Mouse (Mus musculus) kidney, embryonic 14.5 days (tissue): ENCODE data around the gene Colec11. TPM values are rescaled to one million over a fixed set of nuclear protein-coding genes. Genes with fewer than 3 reads are reported as not detected.
A peak's percentile ranks its signal among the peaks of the same experiment; 100 is the strongest.

Source experiments
- ATAC-seq: fragments of 200-750 bp; cut with Nextera tagmentation; 2 replicates; pipeline ENCODE4 v1.8.0; 2017; ENCODE audit warnings: moderate number of reproducible peaks, mild to moderate bottlenecking, moderate TSS enrichment, moderate library complexity; ENCODE audit not compliant: low FRiP score, low TSS enrichment
- H3K27ac ChIP-seq: fragments of 300-500 bp; sonication (generic); 2 replicates; pipeline ENCODE4 v1.5.1; 2014; ENCODE audit warnings: low read depth, mild to moderate bottlenecking, low read length, moderate library complexity, mixed read lengths
- H3K27me3 ChIP-seq: fragments of 300-500 bp; sonication (generic); 2 replicates; pipeline ENCODE4 v1.6.1; 2014; ENCODE audit warnings: mild to moderate bottlenecking, low read length; ENCODE audit not compliant: control insufficient read depth, insufficient read depth
- H3K36me3 ChIP-seq: fragments of 300-500 bp; sonication (generic); 2 replicates; pipeline ENCODE4 v1.6.1; 2014; ENCODE audit warnings: low read length, mixed read lengths; ENCODE audit not compliant: control insufficient read depth, insufficient read depth
- H3K4me1 ChIP-seq: fragments of 300-500 bp; sonication (generic); 2 replicates; pipeline ENCODE4 v1.6.1; 2014; ENCODE audit warnings: low read length, mixed read lengths; ENCODE audit not compliant: control insufficient read depth, insufficient read depth
- H3K4me2 ChIP-seq: fragments of 300-500 bp; sonication (generic); replicated peaks from 2 replicates; pipeline ENCODE4 v1.6.1; 2014; ENCODE audit warnings: low read depth, mild to moderate bottlenecking, low read length
- H3K4me3 ChIP-seq: fragments of 300-500 bp; sonication (generic); 2 replicates; pipeline ENCODE4 v1.5.1; 2014; ENCODE audit warnings: mild to moderate bottlenecking, low read length
- H3K9ac ChIP-seq: fragments of 300-500 bp; sonication (generic); 2 replicates; pipeline ENCODE4 v1.6.1; 2014; ENCODE audit warnings: low read depth, mild to moderate bottlenecking, low read length, moderate library complexity
- H3K9me3 ChIP-seq: fragments of 300-500 bp; sonication (generic); 2 replicates; pipeline ENCODE4 v1.6.1; 2016; ENCODE audit warnings: low read length; ENCODE audit not compliant: control insufficient read depth
- WGBS: fragments of 180-500 bp; shearing (Covaris S2); extraction: QIAGEN DNeasy Blood & Tissue Kit; methylation state at CpG from one replicate; pipeline ENCODE4 v1.1.7; 2014; 5-methylcytosine and 5-hydroxymethylcytosine counted together
- polyA plus RNA-seq: library from polyadenylated mRNA; unstranded; fragments of >200 nt; fragmentation: Nextera tagmentation; extraction: Ambion mirVana; gene quantifications from 2 replicates; pipeline ENCODE4 v1.2.1, GENCODE M21; 2014

Gene Colec11
- polyA plus RNA-seq = 1.9 and 2.6 TPM in 2 replicates

GRCm38 (mm10) chr12:28623195-28623594, at the start of gene Colec11:
TSS of gene Colec11 (minus strand) at chr12:28623377.
- Histone ChIP-seq H3K9ac (no peak within 1 kb of the TSS), H3K36me3 (peaks cover 2% of the 10 kb centered on the region; the same call in 1 of the 2 replicates), H3K4me1 (peaks cover 7% of the 10 kb centered on the region; the same call in 1 of the 2 replicates), H3K4me3 (no peak within 1 kb of the TSS), H3K27ac (peak within 1 kb of the TSS; percentile 55; the same call in 1 of the 2 replicates), H3K27me3 (no peaks in the 10 kb centered on the region), H3K4me2 (no peak within 1 kb of the TSS), H3K9me3 (no peaks in the 10 kb centered on the region)
- peak; percentile 40; the same call in 1 of the 2 replicates for ATAC-seq
- WGBS = 34% methylated on average over 5 of the region's 5 CpGs

DNA sequence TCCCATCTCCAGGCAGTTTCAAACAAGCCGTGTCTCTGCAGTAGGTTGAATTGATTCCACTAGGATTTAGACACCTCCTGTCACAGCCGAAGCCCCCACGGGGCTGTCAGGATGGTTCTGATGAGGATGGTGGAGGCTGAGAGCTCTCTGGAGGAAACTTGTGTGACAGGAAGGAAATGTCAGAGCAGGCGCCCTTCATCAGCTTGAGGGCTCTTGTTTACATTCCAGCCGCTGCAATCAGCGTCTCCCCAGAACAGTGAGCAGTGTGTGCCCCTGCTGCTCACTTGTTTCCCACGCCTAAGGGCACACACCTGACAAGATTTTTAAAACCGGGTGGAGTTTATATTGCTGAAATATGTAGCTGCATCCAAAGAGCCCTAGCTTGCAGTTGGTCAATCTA, 44.1 kb upstream of the Colec11 start:
- Histone ChIP-seq H3K27me3 (no peaks in the 10 kb centered on the region), H3K4me3 (no peak overlapping the region), H3K9me3 (no peaks in the 10 kb centered on the region), H3K9ac (no peak overlapping the region), H3K27ac (no peak overlapping the region), H3K4me2 (no peak overlapping the region), H3K4me1 (peaks cover 4% of the 10 kb centered on the region), H3K36me3 (no peaks in the 10 kb centered on the region)
- 29% methylated on average over 8 of the region's 8 CpGs for WGBS
- no peak for ATAC-seq

- Histone ChIP-seq H3K9me3 (no peaks in the 10 kb centered on the region), H3K27me3 (no peaks in the 10 kb centered on the region), H3K36me3 (no peaks in the 10 kb centered on the region), H3K9ac (no peak overlapping the region), H3K4me2 (no peak overlapping the region), H3K4me1 (peaks cover 4% of the 10 kb centered on the region), H3K4me3 (no peak overlapping the region), H3K27ac (no peak overlapping the region)
- no peak for ATAC-seq
- 67% methylated on average over 4 of the region's 4 CpGs for WGBS
Measured at GRCm38 (mm10) chr12:28666734-28667133, 43.6 kb upstream of the Colec11 start.

DNA sequence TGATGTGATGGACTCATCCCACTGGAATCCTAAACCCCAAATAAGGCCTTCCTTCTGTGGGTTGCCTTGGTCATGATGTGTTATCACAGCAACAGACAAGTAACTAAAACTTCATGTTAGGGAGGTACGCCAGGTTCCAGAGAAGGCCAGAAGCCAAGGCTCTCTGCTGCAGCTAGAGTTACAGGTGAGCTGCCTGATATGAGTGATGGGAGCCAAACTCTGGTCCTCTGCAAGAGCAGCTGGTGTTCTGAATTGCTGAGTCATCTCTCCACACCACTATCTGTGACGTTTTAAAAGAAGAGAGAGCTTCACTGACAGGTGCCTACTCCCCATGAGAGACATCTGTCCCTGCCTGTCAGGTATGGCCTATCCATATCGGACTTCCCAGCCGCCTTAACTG, 39.5 kb upstream of the Colec11 start:
- no peak overlapping the region for H3K4me2 ChIP-seq

GRCm38 (mm10) chr12:28649141-28650110, 26.2 kb upstream of the Colec11 start, which contains the start of gene Rnaseh1:
TSS of gene Rnaseh1 (plus strand) at chr12:28649602.
- H3K27ac ChIP-seq = peak within 1 kb of the TSS; percentile 37; the same call in 1 of the 2 replicates
- H3K36me3 ChIP-seq = peaks cover 22% of the 10 kb centered on the region; the same call in 1 of the 2 replicates
- 2% methylated on average over 52 of the region's 52 CpGs for WGBS
- peak within 1 kb of the TSS; percentile 75 for H3K9ac ChIP-seq
- peaks cover 9% of the 10 kb centered on the region for H3K4me1 ChIP-seq
- peak; percentile 96 for ATAC-seq
- H3K4me2 ChIP-seq = peak within 1 kb of the TSS; percentile 85
- H3K4me3 ChIP-seq = peak within 1 kb of the TSS; percentile 87
- H3K9me3 ChIP-seq = no peaks in the 10 kb centered on the region
- no peaks in the 10 kb centered on the region for H3K27me3 ChIP-seq

More for the DNA sequence above, 39.5 kb upstream of the Colec11 start:
- H3K9ac ChIP-seq = no peak overlapping the region
- 83% methylated on average over 4 of the region's 4 CpGs for WGBS
- H3K27ac ChIP-seq = no peak overlapping the region
- ATAC-seq = no peak
- peaks cover 3% of the 10 kb centered on the region for H3K4me1 ChIP-seq
- H3K9me3 ChIP-seq = no peaks in the 10 kb centered on the region
- peaks cover 30% of the 10 kb centered on the region for H3K36me3 ChIP-seq
- no peaks in the 10 kb centered on the region for H3K27me3 ChIP-seq
- H3K4me3 ChIP-seq = no peak overlapping the region

GRCm38 (mm10) chr12:28638778-28639177, 15.6 kb upstream of the Colec11 start:
- Histone ChIP-seq H3K4me3 (no peak overlapping the region), H3K4me1 (peaks cover 8% of the 10 kb centered on the region; the same call in 1 of the 2 replicates), H3K27me3 (no peaks in the 10 kb centered on the region), H3K36me3 (peaks cover 9% of the 10 kb centered on the region), H3K9ac (no peak overlapping the region), H3K4me2 (no peak overlapping the region), H3K9me3 (no peaks in the 10 kb centered on the region), H3K27ac (no peak overlapping the region)
- WGBS = 81% methylated on average over 2 of the region's 2 CpGs
- no peak for ATAC-seq

- peaks cover 31% of the 10 kb centered on the region for H3K36me3 ChIP-seq
- peak overlapping the region; percentile 87 for H3K4me3 ChIP-seq
- no peaks in the 10 kb centered on the region for H3K27me3 ChIP-seq
- no peaks in the 10 kb centered on the region for H3K9me3 ChIP-seq
- WGBS = 90% methylated on average over 6 of the region's 6 CpGs
- H3K27ac ChIP-seq = no peak overlapping the region
- peak overlapping the region; percentile 52 for H3K4me2 ChIP-seq
- peaks cover 16% of the 10 kb centered on the region; the same call in 1 of the 2 replicates for H3K4me1 ChIP-seq
- ATAC-seq = no peak
- H3K9ac ChIP-seq = no peak overlapping the region
Measured at GRCm38 (mm10) chr12:28636543-28636942, 13.4 kb upstream of the Colec11 start.

- Histone ChIP-seq H3K9ac (peak within 1 kb of the TSS; percentile 99), H3K27me3 (no peaks in the 10 kb centered on the region), H3K9me3 (no peaks in the 10 kb centered on the region), H3K27ac (peak within 1 kb of the TSS; percentile 76), H3K36me3 (peaks cover 38% of the 10 kb centered on the region), H3K4me3 (peak within 1 kb of the TSS; percentile 87), H3K4me2 (peak within 1 kb of the TSS; percentile 80), H3K4me1 (peaks cover 16% of the 10 kb centered on the region; the same call in 1 of the 2 replicates)
- WGBS = 4% methylated on average over 69 of the region's 69 CpGs
- ATAC-seq = peak; percentile 97
Measured at GRCm38 (mm10) chr12:28635535-28636476, 12.6 kb upstream of the Colec11 start, which contains the start of gene Rps7. TSS of gene Rps7 (minus strand) at chr12:28635953.
